Comparison of ENCODE assay signal across 8 mouse cellular contexts in genomic region chrX:53370366-53370740, GRCm38 (mm10). TPM values are rescaled to one million over a fixed set of nuclear protein-coding genes. Genes with fewer than 3 reads are reported as not detected.
A peak's percentile ranks its signal among the peaks of the same experiment; 100 is the strongest.
DNase-seq lines count a peak whose midpoint lies in the region; ATAC-seq and TF ChIP-seq lines count a peak whose summit lies in the region.

Gene Mospd1, minus strand, starts transcription at chrX:53370502.

- H3K27ac ChIP-seq in ES-E14 (ENCODE audit: insufficient read depth, low read depth, low read length, poor library complexity, severe bottlenecking), result no peak within 1 kb of the TSS; the same call in 1 of the 2 replicates
- peak within 1 kb of the TSS; percentile 79 for H3K27ac ChIP-seq in forebrain, postnatal 0 days (ENCODE audit: low read depth, low read length)
- peak within 1 kb of the TSS; percentile 78 for H3K27ac ChIP-seq in lung, embryonic 15.5 days

- peak within 1 kb of the TSS; percentile 82 to 84 for H3K4me3 ChIP-seq in ES-E14 (ENCODE audit: insufficient read depth in 1 of 2, low read depth in 1 of 2, low read length in 2 of 2, poor library complexity in 1 of 2, severe bottlenecking in 1 of 2)
- peak within 1 kb of the TSS; percentile 56 for H3K4me3 ChIP-seq in forebrain, postnatal 0 days (ENCODE audit: low read depth, low read length)
- H3K4me3 ChIP-seq in lung, embryonic 15.5 days, result peak within 1 kb of the TSS; percentile 58

- peak; percentile 64 for DNase-seq in ES-E14 (ENCODE audit: low read depth, low spot score)
- peak; percentile 80 for DNase-seq in cerebellum, adult 11-12 months
- peak; percentile 83 for DNase-seq in forebrain, postnatal 0 days
- peak; percentile 89 for DNase-seq in heart, postnatal 4 days
- DNase-seq in layer of hippocampus, adult 8-10 months (ENCODE audit: low spot score in 2 of 2), result peak; percentile 72
- DNase-seq in ovary, adult 18-20 months (ENCODE audit: low spot score), result peak; percentile 80
- DNase-seq in thymus, postnatal 0 days (ENCODE audit: low spot score), result peak; percentile 88

- no peaks in the 10 kb centered on the region for H3K4me1 ChIP-seq in ES-E14 (ENCODE audit: control insufficient read depth in 2 of 2, insufficient read depth in 2 of 2, low read length in 2 of 2, poor library complexity in 1 of 2)
- no peaks in the 10 kb centered on the region for H3K4me1 ChIP-seq in forebrain, postnatal 0 days (ENCODE audit: insufficient read depth)
- H3K4me1 ChIP-seq in lung, embryonic 15.5 days, result no peaks in the 10 kb centered on the region; the same call in 1 of the 2 replicates

- peak within 1 kb of the TSS; percentile 76 for H3K9ac ChIP-seq in ES-E14 (ENCODE audit: insufficient read depth, low read depth, low read length, poor library complexity, severe bottlenecking)
- peak within 1 kb of the TSS; percentile 66 for H3K9ac ChIP-seq in forebrain, postnatal 0 days
- H3K9ac ChIP-seq in lung, embryonic 15.5 days, result peak within 1 kb of the TSS; percentile 63

- 29% methylated on average over 12 of the region's 15 CpGs for WGBS in forebrain, postnatal 0 days
- 24% methylated on average over 7 of the region's 15 CpGs for WGBS in lung, embryonic 15.5 days

- peak; percentile 98 for ATAC-seq in forebrain, postnatal 0 days
- ATAC-seq in lung, embryonic 15.5 days (ENCODE audit: borderline replicate concordance, extremely low read depth, low FRiP score, low TSS enrichment), result peak; percentile 97

- H3K27me3 ChIP-seq in forebrain, postnatal 0 days (ENCODE audit: insufficient read depth, low read length), result no peaks in the 10 kb centered on the region
- no peaks in the 10 kb centered on the region for H3K27me3 ChIP-seq in lung, embryonic 15.5 days

- no peak for TF ChIP-seq CTCF in forebrain, postnatal 0 days (IDR thresholded peaks at IDR 0.05; ENCODE audit: low read depth)

- in situ Hi-C loops in ES-E14 (cut with MboI; ENCODE audit: low sequenced_read_pairs in 2 of 2, unreplicated experiment in 2 of 2), result no loop called here

- no peaks in the 10 kb centered on the region for H3K36me3 ChIP-seq in ES-E14 (ENCODE audit: control insufficient read depth, insufficient read depth, low read length, poor library complexity, severe bottlenecking)
- no peaks in the 10 kb centered on the region for H3K36me3 ChIP-seq in forebrain, postnatal 0 days (ENCODE audit: insufficient read depth)
- no peaks in the 10 kb centered on the region for H3K36me3 ChIP-seq in lung, embryonic 15.5 days

- H3K4me2 ChIP-seq in forebrain, postnatal 0 days (ENCODE audit: low read depth), result peak within 1 kb of the TSS; percentile 57
- peak within 1 kb of the TSS; percentile 62 for H3K4me2 ChIP-seq in lung, embryonic 15.5 days

- H3K9me3 ChIP-seq in ES-E14 (ENCODE audit: control insufficient read depth, insufficient read depth, low read depth, low read length), result no peaks in the 10 kb centered on the region
- H3K9me3 ChIP-seq in forebrain, postnatal 0 days (ENCODE audit: low read length), result no peaks in the 10 kb centered on the region
- no peaks in the 10 kb centered on the region for H3K9me3 ChIP-seq in lung, embryonic 15.5 days

TF ChIP-seq in ES-E14, 5 proteins besides CTCF, POLR2A, EP300 and RAD21:
- no peak for TF ChIP-seq HCFC1 (IDR thresholded peaks at IDR 0.05; ENCODE audit: borderline replicate concordance, insufficient read depth, low read length)
- TF ChIP-seq ZC3H11A (IDR thresholded peaks at IDR 0.05; ENCODE audit: borderline replicate concordance, low read depth, low read length), result no peak
- no peak for TF ChIP-seq CHD2 (IDR thresholded peaks at IDR 0.05; ENCODE audit: low read depth, low read length)
- no peak for TF ChIP-seq MAFK (IDR thresholded peaks at IDR 0.05; ENCODE audit: insufficient read depth, low read depth, low read length)
- TF ChIP-seq ZNF384 (IDR thresholded peaks at IDR 0.05; ENCODE audit: low read depth, low read length), result no peak

RNA-seq across cellular contexts. Expression of gene Mospd1, which starts in this region (rescaled TPM):
- 2.9 and 7.4 TPM in 2 replicates for total RNA-seq in ES-E14 (2012; rRNA removed)
- 30.9 and 34.2 TPM in 2 replicates for total RNA-seq in forebrain, postnatal 0 days (2014; rRNA removed)
- 39.1 and 42.9 TPM in 2 replicates for polyA plus RNA-seq in forebrain, postnatal 0 days (2015; fragmentation: Nextera tagmentation; extraction: Ambion mirVana)
- 10 to 100 TPM; 34.9 to 38.8 TPM for total RNA-seq in heart, postnatal 4 days (2021)
- total RNA-seq in layer of hippocampus, adult 8-10 months (2022), result 10 to 100 TPM in 3 of 4 experiments, 1 to 10 TPM in 1; 9.4 to 13.8 (median 11.5) TPM
- 40.7 and 45.3 TPM in 2 replicates for polyA plus RNA-seq in lung, embryonic 15.5 days (2015; fragmentation: Nextera tagmentation; extraction: Ambion mirVana)
- polyA plus RNA-seq in thymus, postnatal 0 days (2015; fragmentation: Nextera tagmentation; extraction: Ambion mirVana), result 41.4 and 42.1 TPM in 2 replicates
